Mouse (Mus musculus): ENCODE measurements around the gene Dffb. TPM values are rescaled to one million over a fixed set of nuclear protein-coding genes. Genes with fewer than 3 reads are reported as not detected.
A peak's percentile ranks its signal among the peaks of the same experiment; 100 is the strongest.

Dffb gene
- polyA plus RNA-seq, 1 experiment from 2014 or later: 6.5 TPM

- Histone ChIP-seq H3K4me3 (peak overlapping the region; percentile 79), H3K4me1 (replicated peaks) (peaks cover 18% of the 10 kb centered on the region), H3K4me2 (peak overlapping the region; percentile 92), H3K27ac (ENCODE audit: poor library complexity, severe bottlenecking) (no peak overlapping the region), H3K9ac (peak overlapping the region; percentile 96), H3K9me3 (replicated peaks) (no peaks in the 10 kb centered on the region), H3K27me3 (replicated peaks) (no peaks in the 10 kb centered on the region), H3K36me3 (peaks cover 35% of the 10 kb centered on the region)
- 28% methylated on average over 13 of the region's 13 CpGs for WGBS
- ATAC-seq (ENCODE audit: insufficient number of reproducible peaks, low FRiP score): no peak
Observed at GRCm38 (mm10) chr4:154010907-154011645, 36.1 kb upstream of the Dffb start.

- ATAC-seq (ENCODE audit: insufficient number of reproducible peaks, low FRiP score): no peak
- peaks cover 8% of the 10 kb centered on the region for H3K4me1 ChIP-seq (replicated peaks)
Observed at GRCm38 (mm10) chr4:154007759-154008158, 32.8 kb upstream of the Dffb start.

GRCm38 (mm10) chr4:154006264-154006663 lies 31.3 kb upstream of the Dffb start:
- ATAC-seq (ENCODE audit: insufficient number of reproducible peaks, low FRiP score): no peak; the same call in 1 of the 2 replicates
- Histone ChIP-seq H3K4me3 (no peak overlapping the region), H3K36me3 (peaks cover 57% of the 10 kb centered on the region), H3K9ac (no peak overlapping the region), H3K4me2 (no peak overlapping the region), H3K9me3 (replicated peaks) (no peaks in the 10 kb centered on the region), H3K27ac (ENCODE audit: poor library complexity, severe bottlenecking) (no peak overlapping the region), H3K4me1 (replicated peaks) (0 out of 2 replicates have a peak, but pooled peaks cover 5% of the 10 kb centered on the region), H3K27me3 (replicated peaks) (no peaks in the 10 kb centered on the region)
- WGBS: 90% methylated on average over 6 of the region's 6 CpGs

More at GRCm38 (mm10) chr4:154007759-154008158, 32.8 kb upstream of the Dffb start:
- no peak overlapping the region for H3K9ac ChIP-seq
- no peak overlapping the region for H3K4me3 ChIP-seq
- H3K9me3 ChIP-seq (replicated peaks): no peaks in the 10 kb centered on the region
- no peak overlapping the region for H3K4me2 ChIP-seq
- H3K27ac ChIP-seq (ENCODE audit: poor library complexity, severe bottlenecking): no peak overlapping the region
- 72% methylated on average over 4 of the region's 4 CpGs for WGBS
- H3K27me3 ChIP-seq (replicated peaks): no peaks in the 10 kb centered on the region
- H3K36me3 ChIP-seq: peaks cover 47% of the 10 kb centered on the region

GRCm38 (mm10) chr4:154005488-154005887 lies 30.6 kb upstream of the Dffb start:
- H3K4me1 ChIP-seq (replicated peaks): no peaks in the 10 kb centered on the region
- no peak for ATAC-seq (ENCODE audit: insufficient number of reproducible peaks, low FRiP score)
- WGBS: 89% methylated on average over 5 of the region's 5 CpGs
- H3K9me3 ChIP-seq (replicated peaks): no peaks in the 10 kb centered on the region
- no peaks in the 10 kb centered on the region for H3K27me3 ChIP-seq (replicated peaks)
- no peak overlapping the region for H3K4me2 ChIP-seq
- H3K36me3 ChIP-seq: peaks cover 57% of the 10 kb centered on the region
- H3K9ac ChIP-seq: no peak overlapping the region
- no peak overlapping the region for H3K27ac ChIP-seq (ENCODE audit: poor library complexity, severe bottlenecking)
- H3K4me3 ChIP-seq: no peak overlapping the region

- H3K36me3 ChIP-seq: peaks cover 98% of the 10 kb centered on the region
- no peak overlapping the region for H3K9ac ChIP-seq
- H3K9me3 ChIP-seq (replicated peaks): no peaks in the 10 kb centered on the region
- 84% methylated on average over 8 of the region's 8 CpGs for WGBS
- H3K4me1 ChIP-seq (replicated peaks): no peaks in the 10 kb centered on the region
- no peak overlapping the region for H3K27ac ChIP-seq (ENCODE audit: poor library complexity, severe bottlenecking)
- H3K27me3 ChIP-seq (replicated peaks): no peaks in the 10 kb centered on the region
- H3K4me2 ChIP-seq: no peak overlapping the region
- H3K4me3 ChIP-seq: no peak overlapping the region
- ATAC-seq (ENCODE audit: insufficient number of reproducible peaks, low FRiP score): no peak
Observed at GRCm38 (mm10) chr4:153993505-153993904, 18.6 kb upstream of the Dffb start.

- peaks cover 99% of the 10 kb centered on the region for H3K36me3 ChIP-seq
- no peak for ATAC-seq (ENCODE audit: insufficient number of reproducible peaks, low FRiP score)
- no peak overlapping the region for H3K9ac ChIP-seq
- no peak overlapping the region for H3K4me3 ChIP-seq
- H3K27ac ChIP-seq (ENCODE audit: poor library complexity, severe bottlenecking): no peak overlapping the region
- H3K4me1 ChIP-seq (replicated peaks): no peaks in the 10 kb centered on the region
- no peaks in the 10 kb centered on the region for H3K9me3 ChIP-seq (replicated peaks)
- H3K4me2 ChIP-seq: no peak overlapping the region
- WGBS: 89% methylated on average over 10 of the region's 10 CpGs
- H3K27me3 ChIP-seq (replicated peaks): no peaks in the 10 kb centered on the region
Observed at GRCm38 (mm10) chr4:153992715-153993114, 17.8 kb upstream of the Dffb start.

GRCm38 (mm10) chr4:153980470-153980869 lies 5.5 kb upstream of the Dffb start:
- Histone ChIP-seq H3K27me3 (replicated peaks) (no peaks in the 10 kb centered on the region), H3K4me1 (replicated peaks) (peaks cover 11% of the 10 kb centered on the region), H3K9ac (no peak overlapping the region), H3K4me2 (no peak overlapping the region), H3K4me3 (no peak overlapping the region), H3K36me3 (peaks cover 65% of the 10 kb centered on the region), H3K9me3 (replicated peaks) (no peaks in the 10 kb centered on the region), H3K27ac (ENCODE audit: poor library complexity, severe bottlenecking) (no peak overlapping the region)
- no peak for ATAC-seq (ENCODE audit: insufficient number of reproducible peaks, low FRiP score)
- WGBS: 92% methylated on average over 11 of the region's 11 CpGs

GRCm38 (mm10) chr4:153979243-153979642 lies 4.3 kb upstream of the Dffb start:
- peaks cover 12% of the 10 kb centered on the region for H3K4me1 ChIP-seq (replicated peaks)
- WGBS: 91% methylated on average over 10 of the region's 10 CpGs
- ATAC-seq (ENCODE audit: insufficient number of reproducible peaks, low FRiP score): no peak

GRCm38 (mm10) chr4:153975768-153976167 lies 842 bp upstream of the Dffb start:
- H3K4me2 ChIP-seq: peak overlapping the region; percentile 92
- no peaks in the 10 kb centered on the region for H3K9me3 ChIP-seq (replicated peaks)
- H3K27ac ChIP-seq (ENCODE audit: poor library complexity, severe bottlenecking): no peak overlapping the region
- H3K4me1 ChIP-seq (replicated peaks): peaks cover 20% of the 10 kb centered on the region
- no peak for ATAC-seq (ENCODE audit: insufficient number of reproducible peaks, low FRiP score)
- no peaks in the 10 kb centered on the region for H3K27me3 ChIP-seq (replicated peaks)
- peak overlapping the region; percentile 85 for H3K9ac ChIP-seq
- peak overlapping the region; percentile 86 for H3K4me3 ChIP-seq
- WGBS: 42% methylated on average over 6 of the region's 6 CpGs
- peaks cover 31% of the 10 kb centered on the region for H3K36me3 ChIP-seq

More at GRCm38 (mm10) chr4:153979243-153979642, 4.3 kb upstream of the Dffb start:
- Histone ChIP-seq H3K9me3 (replicated peaks) (no peaks in the 10 kb centered on the region), H3K4me3 (no peak overlapping the region), H3K27ac (ENCODE audit: poor library complexity, severe bottlenecking) (no peak overlapping the region), H3K9ac (no peak overlapping the region), H3K27me3 (replicated peaks) (no peaks in the 10 kb centered on the region), H3K4me2 (no peak overlapping the region), H3K36me3 (peaks cover 53% of the 10 kb centered on the region)

- peak overlapping the region; percentile 86 for H3K4me3 ChIP-seq
- peaks cover 31% of the 10 kb centered on the region for H3K36me3 ChIP-seq
- WGBS: under 1% methylated on average over 32 of the region's 33 CpGs
- peaks cover 20% of the 10 kb centered on the region for H3K4me1 ChIP-seq (replicated peaks)
- no peaks in the 10 kb centered on the region for H3K27me3 ChIP-seq (replicated peaks)
- peak; percentile 74 for ATAC-seq (ENCODE audit: insufficient number of reproducible peaks, low FRiP score)
- no peak overlapping the region for H3K27ac ChIP-seq (ENCODE audit: poor library complexity, severe bottlenecking)
- H3K4me2 ChIP-seq: peak overlapping the region; percentile 92
- H3K9ac ChIP-seq: peak overlapping the region; percentile 85
- no peaks in the 10 kb centered on the region for H3K9me3 ChIP-seq (replicated peaks)
Observed at GRCm38 (mm10) chr4:153975292-153975662, 351 bp upstream of the Dffb start.

- no peak for ATAC-seq (ENCODE audit: insufficient number of reproducible peaks, low FRiP score)
- Histone ChIP-seq H3K27ac (ENCODE audit: poor library complexity, severe bottlenecking) (no peak overlapping the region), H3K4me2 (no peak overlapping the region), H3K4me1 (replicated peaks) (no peaks in the 10 kb centered on the region), H3K27me3 (replicated peaks) (no peaks in the 10 kb centered on the region), H3K9ac (no peak overlapping the region), H3K4me3 (no peak overlapping the region), H3K36me3 (peaks cover 75% of the 10 kb centered on the region), H3K9me3 (replicated peaks) (no peaks in the 10 kb centered on the region)
- WGBS: 86% methylated on average over 2 of the region's 2 CpGs
Observed at GRCm38 (mm10) chr4:153968063-153968462, 6.9 kb downstream of the Dffb start.

- Histone ChIP-seq H3K36me3 (peaks cover 80% of the 10 kb centered on the region), H3K27me3 (replicated peaks) (no peaks in the 10 kb centered on the region), H3K27ac (ENCODE audit: poor library complexity, severe bottlenecking) (no peak overlapping the region), H3K4me3 (no peak overlapping the region), H3K9me3 (replicated peaks) (no peaks in the 10 kb centered on the region), H3K9ac (no peak overlapping the region), H3K4me2 (no peak overlapping the region), H3K4me1 (replicated peaks) (no peaks in the 10 kb centered on the region)
- WGBS: 81% methylated on average over 2 of the region's 2 CpGs
- no peak for ATAC-seq (ENCODE audit: insufficient number of reproducible peaks, low FRiP score)
Observed at GRCm38 (mm10) chr4:153967556-153967955, 7.4 kb downstream of the Dffb start.
